Mouse (Mus musculus): ENCODE results near the gene Stard7.

DNA sequence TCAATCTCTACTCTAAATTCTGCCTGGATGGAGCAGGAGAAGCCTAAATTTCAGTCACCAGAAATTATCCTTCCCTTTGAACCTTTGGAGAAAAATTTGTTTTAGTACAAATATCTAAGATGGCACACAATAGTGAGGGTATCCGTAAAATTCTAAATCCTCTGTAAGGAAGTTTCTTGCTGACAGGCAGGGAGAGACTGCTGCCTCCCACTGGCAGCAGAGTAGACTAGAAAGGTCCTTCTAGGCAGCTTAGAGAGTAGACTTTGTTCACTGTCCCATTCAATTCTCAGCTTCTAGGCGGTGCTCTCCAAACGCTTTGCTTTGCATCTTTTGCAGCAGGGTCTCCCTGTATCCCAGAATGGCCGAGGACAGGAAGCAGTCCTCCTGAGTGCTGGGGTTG is 2.2 kb upstream of the Stard7 start:
- TF ChIP-seq CTCF (IDR thresholded peaks at IDR 0.05; ENCODE audit: low read depth, low read length) (no peak), POLR2A (IDR thresholded peaks at IDR 0.05; ENCODE audit: insufficient read depth, low read length) (no peak), EP300 (IDR thresholded peaks at IDR 0.05; ENCODE audit: insufficient read depth, low read depth, low read length) (no peak)
